Mouse (Mus musculus) testis, adult 2 months (tissue): ENCODE results near the gene Mrpl48.

ENCODE experiments used
- CTCF ChIP-seq: fragments of 200-500 bp; IDR thresholded peaks from 2 replicates; pipeline ENCODE4 v1.5.1; 2012; ENCODE audit warnings: low read depth, mild to moderate bottlenecking, inconsistent platforms, low read length, moderate library complexity; ENCODE audit not compliant: control insufficient read depth, insufficient read depth, insufficient replicate concordance
- POLR2A ChIP-seq: fragments of 200-500 bp; IDR thresholded peaks from 2 replicates; pipeline ENCODE4 v1.6.1; 2012; ENCODE audit warnings: low read depth, mild to moderate bottlenecking, inconsistent platforms, low read length, moderate library complexity; ENCODE audit not compliant: control insufficient read depth

DNA sequence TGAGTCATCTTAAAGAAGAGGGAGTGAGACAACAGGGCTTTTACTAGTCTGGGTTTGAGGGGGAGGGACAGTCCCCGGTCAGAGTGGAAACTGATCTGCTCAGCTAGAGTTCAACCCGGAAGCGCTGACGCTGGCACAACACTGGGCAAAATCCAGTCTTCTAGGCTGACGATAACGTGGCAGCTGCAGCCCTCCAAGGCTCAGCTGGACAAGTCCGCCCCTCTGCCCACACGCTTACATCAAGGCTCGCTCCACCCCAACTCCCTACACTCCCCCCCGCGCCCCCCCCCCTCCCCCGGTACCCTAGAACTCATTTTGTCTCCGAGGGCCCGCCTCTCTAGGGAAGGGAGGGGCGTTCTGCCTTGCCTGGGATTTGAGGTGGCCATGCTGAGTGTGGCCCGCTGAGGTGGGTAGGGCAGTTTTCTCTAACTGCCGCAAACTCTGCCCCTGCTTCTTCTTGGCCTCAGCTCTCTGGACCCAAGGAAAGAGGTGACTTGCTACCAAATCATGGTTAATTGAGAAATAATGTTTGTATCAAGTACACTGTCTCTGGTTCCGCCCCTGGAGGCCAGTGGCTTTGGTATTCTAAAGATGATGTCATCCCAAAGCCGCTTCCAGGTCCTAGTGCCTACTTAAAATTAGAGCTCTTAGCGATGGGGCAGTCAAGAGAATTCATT lies 17.1 kb downstream of the Mrpl48 start:
- TF ChIP-seq CTCF (no peak), POLR2A (peak; percentile 77)
